Mouse (Mus musculus) lung, adult 18-20 months (tissue): ENCODE results near the gene Igf2bp3.

Experiments
- DNase-seq, 2 experiments: peaks; one replicate each; pipeline ENCODE4 v3.0.0; 2022; ENCODE audit warnings: mixed read lengths in 2 of 2

The Igf2bp3 gene

DNA sequence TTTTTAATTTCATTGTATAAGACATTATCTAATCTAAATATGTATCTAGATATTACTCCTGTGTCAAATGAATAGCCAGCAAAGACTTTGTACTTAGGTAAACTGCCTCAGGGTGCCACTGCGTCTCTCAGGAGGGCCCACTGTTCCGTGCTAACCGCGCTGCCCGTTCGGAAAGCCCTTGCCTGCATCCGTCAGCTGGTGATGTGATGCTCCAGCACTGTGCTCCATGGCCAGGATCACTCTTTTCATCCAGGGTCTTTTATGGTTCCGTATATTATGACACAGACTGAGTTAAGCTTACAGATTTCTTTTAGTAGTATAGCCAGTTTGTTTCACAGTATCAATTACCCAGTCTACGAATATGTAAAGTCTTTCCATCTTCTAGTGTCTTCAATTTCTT, 82.9 kb downstream of the Igf2bp3 start:
- no peak for DNase-seq

DNA sequence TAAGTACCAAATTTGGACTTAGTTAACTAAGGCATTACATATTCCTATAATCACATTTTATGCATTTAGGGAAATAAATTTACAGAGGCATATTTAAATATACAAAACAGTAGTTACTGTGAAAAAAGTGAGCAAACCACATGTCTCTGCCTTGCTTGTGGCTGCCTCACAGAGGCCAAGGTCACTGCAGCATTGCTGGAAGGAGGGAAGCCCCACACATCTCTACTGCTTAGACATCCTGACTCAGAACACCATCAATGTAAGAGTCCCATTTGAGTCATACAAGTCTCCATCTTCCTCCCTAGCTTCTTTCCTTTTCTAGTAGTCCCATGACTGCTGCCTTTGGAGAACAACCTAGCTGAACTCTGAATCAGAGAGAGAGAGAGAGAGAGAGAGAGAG, 84.4 kb downstream of the Igf2bp3 start:
- DNase-seq, result no peak

DNA sequence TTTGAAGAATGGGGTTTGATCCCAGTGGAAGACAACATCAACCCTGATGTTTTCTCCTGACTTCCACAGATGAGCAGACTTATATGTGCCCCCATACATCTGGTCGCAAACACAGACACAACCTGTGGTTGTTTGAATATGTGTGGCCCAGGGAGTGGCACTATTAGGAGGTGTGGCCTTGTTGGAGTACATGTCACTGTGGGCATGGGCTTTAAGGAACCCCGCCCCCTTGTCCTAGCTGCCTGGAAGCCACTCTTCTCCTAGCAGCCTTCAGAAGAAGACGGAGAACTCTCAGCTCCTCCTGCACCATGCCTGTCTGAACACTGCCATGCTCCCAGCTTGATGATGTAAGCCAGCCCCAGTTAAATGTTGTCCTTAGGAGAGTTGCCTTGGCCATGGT, 94.4 kb downstream of the Igf2bp3 start:
- no peak for DNase-seq

DNA sequence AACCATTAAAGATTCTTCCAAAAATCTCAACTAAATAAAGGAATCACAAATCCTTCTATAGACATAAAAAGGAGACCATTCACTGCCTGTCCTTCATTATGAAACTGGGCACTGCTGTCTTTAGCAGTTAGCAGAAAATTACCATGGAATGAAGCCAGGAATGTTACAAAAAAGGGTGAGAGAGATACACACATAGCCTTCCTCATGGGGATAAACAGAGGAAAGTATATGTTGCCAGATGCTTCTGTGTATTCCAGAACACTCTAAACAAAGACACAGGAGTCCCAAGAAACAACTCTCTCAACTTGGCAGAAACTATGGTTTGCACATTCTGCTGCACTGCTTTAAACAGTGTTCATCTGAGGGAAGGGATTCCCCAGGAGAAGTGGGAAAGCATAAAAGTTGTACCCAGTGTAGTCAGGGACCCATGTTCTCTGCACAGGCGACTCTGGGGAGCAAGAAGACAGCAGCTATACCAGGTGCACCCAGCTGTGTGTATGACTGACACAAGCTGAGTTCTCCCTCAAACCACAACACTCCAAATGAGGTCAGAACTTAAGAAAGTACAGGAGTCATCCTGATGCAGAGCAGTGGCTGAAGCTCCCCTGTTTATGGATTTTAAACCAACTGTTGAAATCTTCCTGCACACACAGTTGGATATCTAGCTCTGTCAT, 95.2 kb downstream of the Igf2bp3 start:
- no peak for DNase-seq

DNA sequence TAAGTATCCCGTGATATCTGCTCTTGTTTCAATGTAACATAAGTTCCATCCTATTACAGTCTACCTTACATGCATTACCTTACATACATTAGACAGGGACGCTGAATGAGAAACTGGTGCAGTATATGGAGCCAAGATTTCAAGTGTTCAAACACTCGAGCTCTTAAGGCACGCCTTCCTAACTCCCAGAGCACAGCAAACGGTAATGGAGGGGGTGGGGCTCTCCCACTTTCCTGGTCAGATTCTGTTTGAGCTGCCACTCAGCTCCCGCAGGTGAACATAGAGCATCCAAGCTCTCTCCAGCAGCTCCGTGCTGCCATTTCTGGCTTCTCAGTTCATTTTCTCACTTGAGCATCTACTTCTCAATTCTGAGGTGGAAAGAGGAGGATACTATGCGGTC, 96.3 kb downstream of the Igf2bp3 start:
- DNase-seq, result peak in 1 of 2 experiments; percentile 62

DNA sequence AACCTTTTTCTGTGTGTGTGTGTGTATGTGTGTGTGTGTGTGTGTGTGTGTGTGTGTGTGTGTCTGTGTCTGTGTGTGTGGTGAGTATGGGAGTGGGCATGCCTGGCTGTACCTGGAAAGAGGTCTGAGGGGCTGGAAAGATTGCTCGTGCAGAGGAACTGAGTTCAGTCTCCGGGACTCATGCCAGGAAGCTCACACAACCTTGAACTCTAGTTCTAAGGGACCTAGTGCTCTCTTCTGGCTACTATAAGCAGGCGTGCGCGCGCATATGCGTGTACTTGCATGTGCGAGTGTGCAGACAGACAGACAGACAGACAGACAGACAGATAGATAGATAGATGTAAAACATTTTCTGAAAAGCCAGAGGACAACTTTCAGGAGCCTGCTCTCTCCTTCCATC, 98.5 kb downstream of the Igf2bp3 start:
- no peak for DNase-seq

DNA sequence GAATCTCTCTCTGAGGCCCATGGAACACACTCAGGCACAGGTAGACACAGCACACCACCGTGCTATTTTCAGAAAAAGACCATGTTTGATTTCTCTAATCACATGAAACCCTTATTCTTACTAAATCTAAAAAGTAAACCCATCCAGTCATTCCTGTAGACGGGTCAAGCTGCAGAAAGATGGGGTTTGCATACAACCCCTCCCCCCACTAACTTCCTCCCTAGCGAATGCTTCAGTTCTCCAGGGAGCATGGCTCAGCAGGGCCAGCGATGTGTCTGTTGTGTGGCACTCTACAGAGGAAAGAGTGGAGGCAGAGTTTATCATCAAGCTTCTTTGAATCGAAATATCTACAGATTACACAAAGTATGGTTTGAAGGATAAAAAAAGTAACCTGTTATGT, 99.2 kb downstream of the Igf2bp3 start:
- DNase-seq, result no peak

DNA sequence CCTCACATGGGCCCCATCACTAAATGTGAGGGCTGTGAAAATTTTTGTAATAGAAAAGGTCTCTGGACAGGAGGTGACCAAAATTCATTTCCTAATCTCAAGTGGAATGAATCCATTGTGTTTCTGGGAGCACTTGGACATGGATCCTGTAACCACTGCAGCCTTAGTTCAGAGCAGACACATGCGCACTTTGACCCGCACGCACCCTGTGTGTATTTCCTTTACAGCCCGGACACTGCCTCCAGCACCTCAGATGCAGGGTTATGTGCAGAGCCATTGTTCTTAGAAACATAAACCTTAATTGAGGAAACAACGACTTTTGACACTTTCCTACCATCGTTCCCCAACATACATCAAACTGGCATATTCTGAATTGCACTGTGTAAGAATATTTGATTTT, 100.3 kb downstream of the Igf2bp3 start:
- no peak for DNase-seq

DNA sequence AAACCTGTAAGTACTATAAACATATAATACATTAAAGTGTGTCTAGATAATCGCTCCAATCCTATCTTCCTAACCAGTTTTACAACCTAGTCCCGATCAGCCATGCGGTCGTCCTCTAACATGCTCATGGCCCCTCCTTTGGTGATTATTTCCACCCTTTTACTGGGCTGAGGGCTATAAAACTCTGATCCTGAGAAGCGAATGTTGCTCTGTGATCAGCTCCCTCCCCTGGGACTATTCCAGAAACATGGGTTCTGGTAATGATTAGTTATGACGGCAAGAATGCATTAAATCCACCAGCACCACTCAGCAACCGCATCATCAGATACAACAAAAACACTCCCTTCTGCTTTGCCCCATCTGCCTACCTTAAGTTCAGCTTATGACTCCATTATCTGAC, 100.9 kb downstream of the Igf2bp3 start:
- no peak for DNase-seq

DNA sequence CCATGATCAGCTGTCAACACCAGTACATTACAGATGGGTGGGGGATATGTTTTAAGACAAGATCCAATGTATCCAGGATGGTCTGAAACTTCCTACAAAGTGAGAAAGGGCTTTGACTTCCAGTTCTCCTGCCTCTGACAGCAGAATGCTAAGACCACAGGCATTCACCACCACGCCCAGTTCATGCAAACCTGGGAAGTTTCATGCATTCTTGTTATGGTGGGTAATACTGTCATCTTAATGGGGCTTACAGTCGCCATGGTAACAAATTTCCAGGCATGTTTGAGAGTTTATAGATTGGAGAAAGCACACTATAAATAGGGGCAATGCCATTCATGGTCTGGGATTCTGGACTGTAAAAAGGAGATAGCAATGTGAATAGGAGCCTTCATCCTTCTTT, 105.6 kb downstream of the Igf2bp3 start:
- no peak for DNase-seq

DNA sequence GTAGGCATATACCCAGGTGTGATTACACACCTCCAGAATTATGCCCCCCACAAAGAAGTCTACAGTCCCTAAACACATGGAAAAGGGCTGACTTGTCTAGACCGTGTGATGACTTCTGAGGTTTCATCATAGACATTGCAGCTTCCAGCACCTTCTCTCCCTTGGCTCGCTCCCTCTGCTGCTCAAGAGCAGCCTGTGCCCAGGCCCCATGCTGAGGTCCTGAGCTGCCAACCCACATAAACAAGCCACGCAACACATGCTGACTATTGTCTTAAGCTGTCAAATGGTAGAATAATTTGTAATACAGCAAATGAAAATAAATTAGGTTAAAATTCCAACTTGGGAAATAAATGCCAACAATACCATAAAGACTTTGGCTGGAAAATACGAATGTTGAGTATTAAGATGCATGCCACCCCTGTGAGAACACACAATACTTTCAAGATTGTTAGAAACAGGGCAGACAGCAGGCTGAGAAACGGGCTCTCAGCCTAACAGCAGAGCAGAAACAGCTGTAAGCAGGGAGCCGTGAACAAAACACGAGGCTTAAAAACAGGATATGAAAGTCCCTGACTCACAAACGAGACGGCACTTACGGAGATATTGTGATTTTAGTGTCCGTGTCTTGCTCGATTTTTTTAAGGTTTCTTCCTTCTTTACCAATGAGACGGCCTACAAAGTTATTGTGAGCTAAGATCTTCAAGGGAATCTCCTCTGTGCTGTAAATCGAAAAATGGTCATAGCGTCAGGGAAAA, 107.8 kb downstream of the Igf2bp3 start:
- DNase-seq, result no peak

DNA sequence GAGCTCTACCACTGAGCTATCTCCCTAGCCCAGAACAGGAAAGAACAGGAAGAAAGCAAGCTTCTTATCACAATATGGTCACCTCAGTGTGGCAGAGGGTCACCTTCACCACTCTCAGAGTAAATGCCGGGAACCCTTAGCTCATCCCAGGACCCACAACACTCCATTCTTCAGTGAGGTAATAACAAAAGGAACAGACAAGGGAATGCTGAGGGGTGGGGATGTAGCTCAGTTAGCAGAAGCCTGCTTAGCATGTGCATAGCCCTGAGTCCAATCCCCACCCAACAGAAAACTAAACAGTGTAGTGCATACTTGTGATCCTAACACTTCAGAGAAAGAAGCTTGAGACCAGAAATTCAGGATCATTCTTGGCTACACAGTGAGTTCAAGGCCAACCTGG, 115.7 kb downstream of the Igf2bp3 start:
- no peak for DNase-seq

DNA sequence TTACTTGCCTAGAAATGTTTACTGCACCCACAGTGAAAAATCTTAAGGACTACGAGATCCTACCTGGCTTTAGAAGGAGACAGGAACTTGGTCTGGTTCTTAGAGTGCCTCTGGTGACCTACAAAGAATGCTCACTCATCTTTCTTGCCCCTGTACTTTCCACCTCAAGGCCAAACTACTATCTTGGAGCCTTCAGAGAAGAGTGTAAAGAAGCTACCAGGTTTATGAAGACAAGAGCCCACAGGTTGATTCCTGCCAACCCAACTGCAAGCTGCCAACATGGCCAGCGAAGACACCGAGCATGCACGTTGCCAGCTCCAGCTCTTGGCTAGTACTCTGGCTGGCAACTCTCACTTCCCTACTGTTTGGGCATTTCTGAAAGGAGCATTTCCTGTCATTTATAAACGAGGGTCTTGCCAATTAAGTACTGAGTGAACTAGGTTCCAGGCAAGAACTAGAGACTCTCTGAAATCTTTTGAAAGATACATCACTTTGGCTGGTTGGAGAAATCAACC, 117.1 kb downstream of the Igf2bp3 start:
- DNase-seq, result peak in 1 of 2 experiments; percentile 9

DNA sequence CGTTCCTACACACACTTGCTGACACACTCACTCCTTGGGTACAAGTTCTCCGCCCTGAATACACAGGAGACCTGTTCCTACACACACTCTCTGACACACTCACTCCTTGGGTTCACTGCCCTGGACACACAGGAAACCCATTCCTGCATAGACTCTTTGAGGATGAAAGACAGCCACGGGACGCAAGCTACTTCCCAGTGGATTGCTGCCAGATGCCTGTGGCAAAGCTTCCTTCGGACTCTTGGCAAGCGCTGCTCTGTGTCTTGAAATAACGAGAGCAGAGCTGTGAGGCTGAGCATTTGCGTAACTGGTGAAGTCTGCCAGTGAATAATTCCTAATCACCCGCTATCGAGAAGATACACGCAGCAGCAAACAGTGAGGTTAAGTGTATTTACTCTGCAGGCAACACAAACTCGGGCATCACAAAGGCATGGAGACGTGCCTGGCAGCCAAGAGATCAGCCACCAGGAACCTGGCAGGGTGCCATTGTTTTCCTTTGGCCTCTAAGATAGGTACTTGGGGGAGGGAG, 117.8 kb downstream of the Igf2bp3 start:
- DNase-seq, result peak; percentile 87 to 91

DNA sequence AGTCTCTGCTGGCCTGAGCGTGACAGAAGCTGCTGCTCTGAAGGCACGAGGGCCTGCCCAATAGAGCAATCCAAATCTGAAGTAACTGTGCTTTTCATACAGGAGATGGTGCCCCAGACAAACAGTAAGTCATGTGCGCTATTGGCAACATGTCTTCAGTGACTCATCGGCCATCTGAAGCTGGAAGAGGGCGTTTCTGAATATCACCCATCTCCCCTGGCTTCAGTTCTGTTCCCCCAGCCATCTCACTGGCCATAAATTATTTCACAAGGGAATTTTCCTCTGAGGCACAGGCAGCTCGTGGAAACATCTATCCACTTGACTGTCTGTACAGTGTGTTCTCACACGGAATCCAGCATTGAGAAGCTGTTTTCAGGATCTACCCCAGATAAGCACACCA, 118.3 kb downstream of the Igf2bp3 start:
- DNase-seq, result peak; percentile 71

DNA sequence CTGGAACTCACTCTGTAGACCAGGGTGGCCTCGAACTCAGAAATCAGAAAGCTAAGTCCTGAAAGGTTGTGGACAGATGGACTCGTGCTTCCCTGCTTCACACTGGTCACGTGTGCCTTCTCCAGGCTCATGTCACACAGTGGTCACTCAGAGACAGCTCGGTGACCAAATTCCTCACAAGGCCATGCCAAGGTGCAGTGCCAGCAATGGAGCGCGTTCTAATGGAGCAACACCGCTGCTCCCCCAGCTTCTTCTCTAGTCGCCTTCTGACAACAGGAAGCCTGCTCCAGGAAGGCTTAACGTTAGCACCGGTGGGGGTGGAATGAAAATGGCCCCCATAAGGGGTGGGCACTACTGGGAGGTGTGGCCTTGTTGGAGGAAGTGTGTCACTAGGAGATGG, 119.8 kb downstream of the Igf2bp3 start:
- no peak for DNase-seq

DNA sequence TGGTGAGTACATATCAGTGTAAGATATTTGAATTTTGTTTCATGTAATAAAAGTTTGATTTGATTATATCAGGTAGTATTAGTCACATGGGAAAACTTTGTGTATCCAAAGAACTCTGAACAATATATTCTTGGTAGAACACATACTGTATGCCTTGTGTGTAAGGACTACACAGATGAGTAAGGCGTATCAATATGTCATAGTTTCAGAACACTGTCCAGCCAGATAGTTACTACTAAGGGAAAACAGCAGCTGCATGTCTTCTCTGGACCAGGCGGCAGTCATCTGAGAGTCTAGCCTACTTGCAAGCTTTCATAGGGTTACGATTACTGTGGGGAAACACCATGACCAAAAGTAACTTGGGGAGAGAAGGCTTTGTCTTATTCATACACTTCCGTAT, 131.7 kb downstream of the Igf2bp3 start:
- DNase-seq, result no peak

DNA sequence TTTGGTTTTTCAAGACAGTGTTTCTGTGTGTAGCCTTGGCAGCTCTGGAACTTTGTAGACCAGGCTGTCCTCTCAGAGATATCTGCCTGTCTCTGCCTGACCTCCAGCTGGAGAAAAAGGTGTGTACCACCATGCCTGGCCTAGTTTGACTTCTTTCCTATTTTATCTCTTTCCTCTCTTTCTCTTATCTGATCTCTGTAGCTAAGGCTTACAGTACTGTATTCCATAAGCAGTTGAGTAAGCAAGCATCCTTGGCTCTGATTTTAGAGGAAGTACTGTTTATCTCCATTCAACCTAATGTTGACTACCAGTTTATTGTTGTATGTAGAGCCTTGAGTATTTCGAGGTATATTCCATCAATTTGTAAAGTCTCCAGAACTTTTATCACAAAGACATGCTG, 135.4 kb downstream of the Igf2bp3 start:
- DNase-seq, result no peak

DNA sequence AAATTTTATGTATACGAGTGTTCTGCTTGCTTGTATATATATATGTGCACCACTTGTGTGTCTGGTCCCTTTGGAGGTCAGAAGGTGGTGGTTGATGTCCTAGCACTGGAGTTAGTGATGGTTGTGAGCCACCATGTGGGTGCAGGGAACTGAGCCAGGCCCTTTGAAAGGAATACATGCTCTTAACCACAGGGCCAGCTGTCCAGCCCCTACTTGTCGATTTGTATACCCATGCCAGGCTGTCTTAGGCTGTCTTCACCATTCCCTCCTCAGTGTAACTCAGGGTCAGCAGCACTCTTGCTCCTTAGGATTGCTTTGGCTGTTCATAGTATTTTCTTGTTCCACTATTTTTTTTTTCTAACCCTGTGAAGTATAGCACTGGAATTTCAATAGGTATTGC, 136.9 kb downstream of the Igf2bp3 start:
- no peak for DNase-seq

DNA sequence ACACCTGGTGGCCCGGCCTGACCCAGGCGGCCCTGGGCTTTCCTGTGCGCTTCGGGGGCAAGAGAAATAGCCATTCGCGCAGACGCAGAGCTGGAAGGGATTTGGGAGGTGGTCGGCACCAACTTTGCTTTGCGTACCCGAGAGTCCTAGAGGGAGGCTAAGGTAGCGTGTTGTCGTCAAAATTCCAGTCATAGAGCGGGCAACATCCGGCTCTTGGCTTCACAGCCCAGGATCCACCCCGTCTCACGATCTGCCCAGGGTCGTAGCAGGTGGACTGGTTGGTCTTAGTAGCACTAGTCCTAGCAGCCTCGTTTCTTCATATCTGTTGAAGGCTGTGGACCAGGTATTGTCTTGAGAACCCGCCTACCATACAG, 140.7 kb downstream of the Igf2bp3 start:
- DNase-seq, result peak; percentile 2 to 17

DNA sequence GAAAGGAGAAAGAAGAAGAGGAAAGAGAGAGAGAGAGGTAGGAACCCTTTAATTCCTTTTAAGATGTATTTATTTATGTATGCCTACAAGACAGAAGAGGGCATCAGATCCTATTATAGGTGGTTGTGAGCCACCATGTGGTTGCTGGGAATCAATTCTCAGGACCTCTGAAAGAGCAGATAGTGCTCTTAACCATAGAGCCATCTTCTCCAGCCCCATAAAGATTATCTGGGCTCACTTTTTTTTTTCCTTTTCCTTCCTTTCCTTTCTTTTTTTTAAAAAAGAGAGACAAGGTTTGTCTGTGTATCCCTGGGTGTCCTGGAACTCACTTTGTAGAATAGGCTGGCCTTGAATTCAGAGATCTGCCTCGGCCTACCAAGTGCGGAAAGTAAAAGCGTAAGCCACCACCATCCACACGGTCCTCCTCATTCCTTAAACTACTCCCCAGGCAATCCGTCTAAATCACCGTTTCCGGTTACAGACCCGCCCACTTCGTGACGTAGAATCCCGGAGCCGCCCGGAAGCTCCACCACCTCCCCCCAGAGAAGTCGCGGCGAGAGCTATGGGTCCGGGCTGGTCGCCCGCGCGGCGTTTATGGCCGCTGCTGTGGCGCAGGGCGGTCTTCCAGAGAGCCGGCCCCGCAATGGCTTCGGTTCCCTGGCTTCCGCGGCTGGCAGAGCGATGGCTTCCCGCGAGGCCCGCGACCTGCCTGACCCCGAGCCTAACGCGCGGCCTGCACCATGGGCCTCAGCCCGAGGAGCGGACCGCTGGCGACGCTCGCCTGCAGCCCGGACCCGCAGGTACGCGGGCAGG, 141.2 kb downstream of the Igf2bp3 start, which contains the start of gene Malsu1:
Gene Malsu1 (plus strand): TSS at position 492 of the 813 bp plus-strand sequence.
- DNase-seq, result peak; percentile 96

DNA sequence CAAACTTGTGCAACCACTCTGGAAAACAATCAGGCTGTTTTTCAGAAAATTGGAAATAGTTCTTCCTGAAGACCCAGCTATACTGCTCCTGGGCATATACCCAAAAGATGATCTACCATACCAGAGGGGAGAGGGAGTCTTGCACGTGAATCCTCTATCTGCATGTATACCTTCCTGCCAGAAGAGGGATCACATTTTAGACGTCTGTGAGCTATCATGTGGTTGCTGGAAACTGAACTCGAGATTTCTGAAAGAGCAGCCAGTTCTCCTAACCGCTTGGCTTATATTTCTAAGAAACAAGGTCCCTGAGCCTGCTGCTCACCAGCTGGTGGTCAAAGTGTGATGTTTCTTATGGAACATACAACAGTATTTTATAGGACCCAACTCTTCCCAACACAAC, 146.4 kb downstream of the Igf2bp3 start:
- DNase-seq, result no peak
